Mouse (Mus musculus) heart, postnatal 14 days (tissue): ENCODE results near the gene Zbtb8a. TPM values are rescaled to one million over a fixed set of nuclear protein-coding genes. Genes with fewer than 3 reads are reported as not detected.
A peak's percentile ranks its signal among the peaks of the same experiment; 100 is the strongest.
"Not testable (repeated sequence)": the region's sequence is repeated elsewhere in the genome, so short reads cannot be mapped to it uniquely, and the experiment has no call there.

ENCODE experiments used
- DNase-seq, 2 experiments: peaks; one replicate each; pipeline ENCODE4 v3.0.0; 2021 to 2022
- intact Hi-C: fragments of 180-260 bp; cut with DNase I; formaldehyde crosslinking; loops from one replicate; pipeline ENCODE4 v1.15.1; 2025
- long read RNA-seq, 2 experiments: library from polyadenylated mRNA; stranded (forward); transcript quantifications; one replicate each; pipeline ENCODE4 v2.0.0; 2021
- total RNA-seq, 2 experiments: library from RNA; stranded (reverse); gene quantifications; 2 replicates each; pipeline ENCODE4 v1.2.3; 2021

Zbtb8a gene
- 1 to 10 TPM; 4.4 to 4.7 TPM for total RNA-seq
- long read RNA-seq, experiment 1, partial matches to known transcripts, result 0 of 3 reads
- long read RNA-seq, experiment 1, other reads (novel, unspliced or antisense), result 0 of 3 reads
- long read RNA-seq, experiment 2, transcript Zbtb8a-201 (5 exons, 2,321 nt), result major isoform, 7 of 8 reads
- long read RNA-seq, experiment 2, partial matches to known transcripts, result 0 of 8 reads
- long read RNA-seq, experiment 2, other reads (novel, unspliced or antisense), result 1 of 8 reads

GRCm38 (mm10) chr4:129377601-129378390 is at the start of gene Zbtb8a:
Gene Zbtb8a (minus strand): TSS chr4:129378116.
- peak; percentile 57 to 66 for DNase-seq
- intact Hi-C loops, result no loop called here

- DNase-seq, result no peak
- intact Hi-C loops, result no loop called here
These were observed 40.4 kb upstream of the Zbtb8a start for GRCm38 (mm10) chr4:129418321-129418720.

GRCm38 (mm10) chr4:129416478-129416877 is 38.6 kb upstream of the Zbtb8a start:
- DNase-seq, result no peak
- intact Hi-C loops, result no loop called here

- intact Hi-C loops, result no loop called here
- DNase-seq, result no peak
These were observed 38.0 kb upstream of the Zbtb8a start for GRCm38 (mm10) chr4:129415892-129416291.

GRCm38 (mm10) chr4:129410991-129411390 is 33.1 kb upstream of the Zbtb8a start:
- intact Hi-C loops, result loop anchor here (5.0 kb wide), 1 partner anchor 49 kb away; no protein-coding TSS in a partner anchor
- no peak for DNase-seq

GRCm38 (mm10) chr4:129410532-129410931 is 32.6 kb upstream of the Zbtb8a start:
- intact Hi-C loops, result loop anchor here (5.0 kb wide), 1 partner anchor 48 kb away; no protein-coding TSS in a partner anchor
- DNase-seq, result not testable (repeated sequence)

- DNase-seq, result peak; percentile 60 to 64
- intact Hi-C loops, result no loop called here
These were observed 28.5 kb upstream of the Zbtb8a start for GRCm38 (mm10) chr4:129406447-129406846.

GRCm38 (mm10) chr4:129399813-129400212 is 21.9 kb upstream of the Zbtb8a start:
- intact Hi-C loops, result no loop called here
- DNase-seq, result no peak

- no peak for DNase-seq
- intact Hi-C loops, result no loop called here
These were observed 19.0 kb upstream of the Zbtb8a start for GRCm38 (mm10) chr4:129396960-129397359.

- intact Hi-C loops, result no loop called here
- DNase-seq, result no peak
These were observed 16.4 kb upstream of the Zbtb8a start for GRCm38 (mm10) chr4:129394089-129394870.

GRCm38 (mm10) chr4:129390936-129391557 is 13.1 kb upstream of the Zbtb8a start:
- DNase-seq, result no peak
- intact Hi-C loops, result no loop called here

GRCm38 (mm10) chr4:129390216-129390743 is 12.4 kb upstream of the Zbtb8a start:
- DNase-seq, result peak in 1 of 2 experiments; percentile 29
- intact Hi-C loops, result no loop called here

GRCm38 (mm10) chr4:129388404-129388803 is 10.5 kb upstream of the Zbtb8a start:
- DNase-seq, result no peak

GRCm38 (mm10) chr4:129386989-129387388 is 9.1 kb upstream of the Zbtb8a start:
- intact Hi-C loops, result no loop called here
- no peak for DNase-seq

More at GRCm38 (mm10) chr4:129388404-129388803, 10.5 kb upstream of the Zbtb8a start:
- intact Hi-C loops, result no loop called here

GRCm38 (mm10) chr4:129386269-129386946 is 8.5 kb upstream of the Zbtb8a start:
- intact Hi-C loops, result no loop called here
- no peak for DNase-seq

GRCm38 (mm10) chr4:129385685-129386084 is 7.8 kb upstream of the Zbtb8a start:
- DNase-seq, result no peak
- intact Hi-C loops, result no loop called here

GRCm38 (mm10) chr4:129384440-129384839 is 6.5 kb upstream of the Zbtb8a start:
- intact Hi-C loops, result no loop called here
- DNase-seq, result peak; percentile 42

- intact Hi-C loops, result no loop called here
- no peak for DNase-seq
These were observed 5.7 kb upstream of the Zbtb8a start for GRCm38 (mm10) chr4:129383586-129383985.

- DNase-seq, result peak; percentile 13 to 21
- intact Hi-C loops, result no loop called here
These were observed 4.6 kb upstream of the Zbtb8a start for GRCm38 (mm10) chr4:129382488-129382887.

GRCm38 (mm10) chr4:129382029-129382428 is 4.1 kb upstream of the Zbtb8a start:
- no peak for DNase-seq
- intact Hi-C loops, result no loop called here
